Comparison of ENCODE assay signal across 7 mouse cellular contexts in genomic region chr1:178530301-178531078, GRCm38 (mm10). TPM values are rescaled to one million over a fixed set of nuclear protein-coding genes. Genes with fewer than 3 reads are reported as not detected.
DNase-seq lines count a peak whose midpoint lies in the region; ATAC-seq and TF ChIP-seq lines count a peak whose summit lies in the region.

No protein-coding gene starts in this region.

- no peaks in the 10 kb centered on the region for H3K27me3 ChIP-seq in embryonic facial prominence, embryonic 15.5 days
- H3K27me3 ChIP-seq in heart, embryonic 11.5 days (ENCODE audit: control insufficient read depth, insufficient read depth, low read length) = no peaks in the 10 kb centered on the region
- H3K27me3 ChIP-seq in kidney, embryonic 14.5 days (ENCODE audit: control insufficient read depth, insufficient read depth, low read length) = 0 out of 2 replicates have a peak, but pooled peaks cover 4% of the 10 kb centered on the region
- H3K27me3 ChIP-seq in limb, embryonic 14.5 days (ENCODE audit: control insufficient read depth, insufficient read depth, low read length) = no peaks in the 10 kb centered on the region
- H3K27me3 ChIP-seq in midbrain, embryonic 15.5 days (replicated peaks) = no peaks in the 10 kb centered on the region

- WGBS in embryonic facial prominence, embryonic 15.5 days = under 1% methylated on average over 58 of the region's 62 CpGs
- WGBS in heart, embryonic 11.5 days (ENCODE audit: insufficient replicate concordance) = under 1% methylated on average over 61 of the region's 62 CpGs
- WGBS in kidney, embryonic 14.5 days = under 1% methylated on average over 43 of the region's 62 CpGs
- 1% methylated on average over 29 of the region's 62 CpGs for WGBS in limb, embryonic 14.5 days
- 1% methylated on average over 62 of the region's 62 CpGs for WGBS in midbrain, embryonic 15.5 days

- no peak for TF ChIP-seq POLR2A in limb, embryonic 14.5 days (IDR thresholded peaks at IDR 0.05; ENCODE audit: borderline replicate concordance, extremely low read depth, insufficient read depth, insufficient read length)

- H3K27ac ChIP-seq in embryonic facial prominence, embryonic 15.5 days (replicated peaks) = peak overlapping the region; percentile 68
- peak overlapping the region; percentile 88 for H3K27ac ChIP-seq in heart, embryonic 11.5 days (ENCODE audit: low read depth, low read length)
- H3K27ac ChIP-seq in kidney, embryonic 14.5 days (ENCODE audit: low read depth, low read length) = peak overlapping the region; percentile 12; the same call in 1 of the 2 replicates
- H3K27ac ChIP-seq in limb, embryonic 14.5 days (replicated peaks; ENCODE audit: low read depth, low read length) = no peak overlapping the region
- peak overlapping the region; percentile 92 for H3K27ac ChIP-seq in midbrain, embryonic 15.5 days

- peak; percentile 91 to 92 for DNase-seq in adrenal gland, postnatal 36 days
- peak; percentile 74 for DNase-seq in limb, embryonic 14.5 days (ENCODE audit: low spot score)
- DNase-seq in spleen, postnatal 36 days (ENCODE audit: low spot score in 2 of 2) = peak; percentile 8 to 35

- peaks cover 7% of the 10 kb centered on the region for H3K36me3 ChIP-seq in embryonic facial prominence, embryonic 15.5 days
- H3K36me3 ChIP-seq in heart, embryonic 11.5 days (ENCODE audit: control insufficient read depth, insufficient read depth, low read length) = no peaks in the 10 kb centered on the region
- H3K36me3 ChIP-seq in kidney, embryonic 14.5 days (ENCODE audit: control insufficient read depth, insufficient read depth, low read length) = no peaks in the 10 kb centered on the region
- no peaks in the 10 kb centered on the region for H3K36me3 ChIP-seq in limb, embryonic 14.5 days (ENCODE audit: control insufficient read depth, insufficient read depth, low read length)
- H3K36me3 ChIP-seq in midbrain, embryonic 15.5 days (replicated peaks) = no peaks in the 10 kb centered on the region

- H3K4me2 ChIP-seq in embryonic facial prominence, embryonic 15.5 days (replicated peaks) = peak overlapping the region; percentile 98
- peak overlapping the region; percentile 100 for H3K4me2 ChIP-seq in heart, embryonic 11.5 days
- H3K4me2 ChIP-seq in kidney, embryonic 14.5 days (replicated peaks; ENCODE audit: low read depth, low read length) = peak overlapping the region; percentile 100
- H3K4me2 ChIP-seq in limb, embryonic 14.5 days (replicated peaks; ENCODE audit: low read depth, low read length, severe bottlenecking) = peak overlapping the region; percentile 100
- H3K4me2 ChIP-seq in midbrain, embryonic 15.5 days = peak overlapping the region; percentile 90

- peak; percentile 31 for ATAC-seq in embryonic facial prominence, embryonic 15.5 days (ENCODE audit: insufficient number of reproducible peaks, low FRiP score, low TSS enrichment, low read depth)
- ATAC-seq in heart, embryonic 11.5 days (replicated peaks; ENCODE audit: insufficient number of reproducible peaks, low FRiP score, low TSS enrichment) = peak; percentile 35; the same call in 1 of the 2 replicates
- ATAC-seq in kidney, embryonic 14.5 days (ENCODE audit: low FRiP score, low TSS enrichment) = peak; percentile 22
- ATAC-seq in limb, embryonic 14.5 days (ENCODE audit: low FRiP score, low read depth) = peak; percentile 64; the same call in 1 of the 2 replicates
- peak; percentile 60 for ATAC-seq in midbrain, embryonic 15.5 days (replicated peaks)

- peak overlapping the region; percentile 55 for H3K9ac ChIP-seq in embryonic facial prominence, embryonic 15.5 days
- H3K9ac ChIP-seq in heart, embryonic 11.5 days (ENCODE audit: low read depth, low read length) = peak overlapping the region; percentile 86
- peak overlapping the region; percentile 76 for H3K9ac ChIP-seq in kidney, embryonic 14.5 days (ENCODE audit: low read depth, low read length)
- peak overlapping the region; percentile 66 for H3K9ac ChIP-seq in limb, embryonic 14.5 days (ENCODE audit: low read depth, low read length, severe bottlenecking)
- H3K9ac ChIP-seq in midbrain, embryonic 15.5 days = peak overlapping the region; percentile 81

- H3K4me1 ChIP-seq in embryonic facial prominence, embryonic 15.5 days = peaks cover 32% of the 10 kb centered on the region
- peaks cover 26% of the 10 kb centered on the region for H3K4me1 ChIP-seq in heart, embryonic 11.5 days (ENCODE audit: control insufficient read depth, insufficient read depth, low read length)
- H3K4me1 ChIP-seq in kidney, embryonic 14.5 days (ENCODE audit: control insufficient read depth, insufficient read depth, low read length) = 0 out of 2 replicates have a peak, but pooled peaks cover 9% of the 10 kb centered on the region
- peaks cover 30% of the 10 kb centered on the region for H3K4me1 ChIP-seq in limb, embryonic 14.5 days (ENCODE audit: control insufficient read depth, insufficient read depth, low read length)
- H3K4me1 ChIP-seq in midbrain, embryonic 15.5 days = peaks cover 41% of the 10 kb centered on the region

- H3K9me3 ChIP-seq in embryonic facial prominence, embryonic 15.5 days (replicated peaks) = no peaks in the 10 kb centered on the region
- H3K9me3 ChIP-seq in heart, embryonic 11.5 days (replicated peaks; ENCODE audit: control insufficient read depth, low read length) = no peaks in the 10 kb centered on the region
- no peaks in the 10 kb centered on the region for H3K9me3 ChIP-seq in kidney, embryonic 14.5 days (ENCODE audit: control insufficient read depth, low read length)
- H3K9me3 ChIP-seq in limb, embryonic 14.5 days (ENCODE audit: control insufficient read depth, low read length) = peaks cover 3% of the 10 kb centered on the region; the same call in 1 of the 2 replicates
- H3K9me3 ChIP-seq in midbrain, embryonic 15.5 days = no peaks in the 10 kb centered on the region

- peak overlapping the region; percentile 73 for H3K4me3 ChIP-seq in embryonic facial prominence, embryonic 15.5 days (replicated peaks)
- peak overlapping the region; percentile 79 for H3K4me3 ChIP-seq in heart, embryonic 11.5 days (ENCODE audit: low read depth, low read length)
- peak overlapping the region; percentile 58 for H3K4me3 ChIP-seq in kidney, embryonic 14.5 days (ENCODE audit: low read length)
- H3K4me3 ChIP-seq in limb, embryonic 14.5 days (replicated peaks; ENCODE audit: low read length) = peak overlapping the region; percentile 68
- H3K4me3 ChIP-seq in midbrain, embryonic 15.5 days = peak overlapping the region; percentile 71

RNA-seq across cellular contexts. Expression of gene Kif26b, which starts 1.6 kb away (rescaled TPM):
- 1 to 10 TPM; 1.4 to 2.5 TPM for total RNA-seq in adrenal gland, postnatal 36 days (2021)
- 7.4 and 8.7 TPM in 2 replicates for polyA plus RNA-seq in embryonic facial prominence, embryonic 15.5 days (2015; fragmentation: Nextera tagmentation; extraction: Ambion mirVana)
- 16.4 and 18.9 TPM in 2 replicates for polyA plus RNA-seq in heart, embryonic 11.5 days (2014; fragmentation: Nextera tagmentation; extraction: Ambion mirVana)
- 14.8 and 22.9 TPM in 2 replicates for polyA plus RNA-seq in kidney, embryonic 14.5 days (2014; fragmentation: Nextera tagmentation; extraction: Ambion mirVana)
- 8.8 and 11.0 TPM in 2 replicates for polyA plus RNA-seq in limb, embryonic 14.5 days (2012; rRNA removed)
- 8.7 and 11.2 TPM in 2 replicates for polyA plus RNA-seq in limb, embryonic 14.5 days (2014; fragmentation: Nextera tagmentation; extraction: Ambion mirVana)
- 9.7 and 10.0 TPM in 2 replicates for polyA plus RNA-seq in midbrain, embryonic 15.5 days (2015; fragmentation: Nextera tagmentation; extraction: Ambion mirVana)

Comparison
In these comparisons a context has a peak if more than half of its experiments do, and no peak if none do; other contexts are left out.
1. DNase-seq: peak in every context shown above with its lines; median percentile 92 in adrenal gland, postnatal 36 days; 74 in limb, embryonic 14.5 days; 22 in spleen, postnatal 36 days.